In genomic region chr1:23397623-23398022, GRCm38 (mm10) we compare ENCODE assay signal across 8 mouse cellular contexts. TPM values are rescaled to one million over a fixed set of nuclear protein-coding genes. Genes with fewer than 3 reads are reported as not detected.
DNase-seq lines count a peak whose midpoint lies in the region; ATAC-seq and TF ChIP-seq lines count a peak whose summit lies in the region.

Gene Ogfrl1 (minus strand): TSS chr1:23397772.

- H3K27ac ChIP-seq in bone marrow, adult 2 months (ENCODE audit: control insufficient read depth, insufficient read depth, low read depth, low read length, poor library complexity), result no peak within 1 kb of the TSS
- no peak within 1 kb of the TSS; a peak in 1 of 4 replicates for H3K27ac ChIP-seq in heart, embryonic 14.5 days (replicated peaks in 1 of 2; ENCODE audit: control insufficient read depth in 1 of 2, insufficient read depth in 1 of 2, low read depth in 2 of 2, low read length in 2 of 2)
- H3K27ac ChIP-seq in liver, embryonic 14.5 days, result no peak within 1 kb of the TSS

- no peak for TF ChIP-seq CTCF in bone marrow, adult 2 months (IDR thresholded peaks at IDR 0.05; ENCODE audit: control insufficient read depth, insufficient read depth, low read length)
- TF ChIP-seq CTCF in liver, embryonic 14.5 days (IDR thresholded peaks at IDR 0.05; ENCODE audit: low read depth), result no peak

- peak; percentile 15 to 36 for DNase-seq in heart, adult 18-20 months
- no peak for DNase-seq in heart, adult 9 months (ENCODE audit: low spot score in 2 of 2)
- no peak for DNase-seq in liver, embryonic 14.5 days (ENCODE audit: low read depth in 3 of 3, low spot score in 3 of 3)
- no peak for DNase-seq in Muller cell, postnatal 12 days (ENCODE audit: inconsistent ontology term)
- DNase-seq in urinary bladder, adult 18-20 months (ENCODE audit: low spot score in 2 of 2), result no peak
- DNase-seq in spleen, adult 18-20 months, result no peak

- TF ChIP-seq EP300 in liver, embryonic 14.5 days (IDR thresholded peaks at IDR 0.05; ENCODE audit: low read depth), result no peak

- no peaks in the 10 kb centered on the region for H3K36me3 ChIP-seq in heart, embryonic 14.5 days (ENCODE audit: control insufficient read depth, insufficient read depth, low read length)
- H3K36me3 ChIP-seq in liver, embryonic 14.5 days (replicated peaks; ENCODE audit: control insufficient read depth, insufficient read depth, low read depth), result no peaks in the 10 kb centered on the region

- no peak for ATAC-seq in heart, embryonic 14.5 days (ENCODE audit: insufficient number of reproducible peaks, insufficient read depth, low FRiP score, low read depth)
- no peak for ATAC-seq in liver, embryonic 14.5 days (ENCODE audit: insufficient read depth)

- no peaks in the 10 kb centered on the region for H3K27me3 ChIP-seq in heart, embryonic 14.5 days (ENCODE audit: control insufficient read depth, insufficient read depth, low read length)
- H3K27me3 ChIP-seq in liver, embryonic 14.5 days (ENCODE audit: control insufficient read depth, insufficient read depth, low read length), result no peaks in the 10 kb centered on the region

- no peaks in the 10 kb centered on the region for H3K9me3 ChIP-seq in heart, embryonic 14.5 days (ENCODE audit: control insufficient read depth, low read length)
- H3K9me3 ChIP-seq in liver, embryonic 14.5 days (ENCODE audit: control insufficient read depth, low read length), result no peaks in the 10 kb centered on the region

- no peak within 1 kb of the TSS for H3K4me2 ChIP-seq in heart, embryonic 14.5 days (ENCODE audit: low read length)
- peak within 1 kb of the TSS; percentile 16; the same call in 1 of the 2 replicates for H3K4me2 ChIP-seq in liver, embryonic 14.5 days (ENCODE audit: low read depth)

- no peak within 1 kb of the TSS for H3K4me3 ChIP-seq in bone marrow, adult 2 months (replicated peaks; ENCODE audit: control insufficient read depth, low read depth, low read length)
- H3K4me3 ChIP-seq in heart, embryonic 14.5 days (ENCODE audit: control insufficient read depth in 1 of 2, insufficient read depth in 1 of 2, low read depth in 1 of 2, low read length in 2 of 2), result no peak within 1 kb of the TSS
- no peak within 1 kb of the TSS for H3K4me3 ChIP-seq in liver, embryonic 14.5 days (ENCODE audit: insufficient read depth in 1 of 2, low read depth in 2 of 2, low read length in 2 of 2)

- H3K9ac ChIP-seq in heart, embryonic 14.5 days (ENCODE audit: low read length), result no peak within 1 kb of the TSS
- H3K9ac ChIP-seq in liver, embryonic 14.5 days (replicated peaks), result no peak within 1 kb of the TSS

- no peak for TF ChIP-seq POLR2A in bone marrow, adult 2 months (IDR thresholded peaks at IDR 0.05; ENCODE audit: borderline replicate concordance, control insufficient read depth, low read depth, low read length)

- peaks cover 4% of the 10 kb centered on the region for H3K4me1 ChIP-seq in bone marrow, adult 2 months (ENCODE audit: control insufficient read depth, insufficient read depth, low read length)
- H3K4me1 ChIP-seq in heart, embryonic 14.5 days (ENCODE audit: control insufficient read depth in 2 of 2, insufficient read depth in 2 of 2, low read length in 2 of 2), result peaks cover 0 to 8% of the 10 kb centered on the region in 2 experiments; a peak in 3 of 4 replicates
- peaks cover 21 to 30% of the 10 kb centered on the region in 2 experiments for H3K4me1 ChIP-seq in liver, embryonic 14.5 days (replicated peaks; ENCODE audit: control insufficient read depth in 2 of 2, insufficient read depth in 2 of 2, low read length in 1 of 2)

- 19% methylated on average over 4 of the region's 4 CpGs for WGBS in bone marrow, adult 2 months
- 39% methylated on average over 4 of the region's 4 CpGs for WGBS in heart, embryonic 14.5 days
- WGBS in liver, embryonic 14.5 days (ENCODE audit: insufficient replicate concordance), result 33% methylated on average over 4 of the region's 4 CpGs

RNA-seq across cellular contexts. Expression of gene Ogfrl1, which starts in this region (rescaled TPM):
- total RNA-seq in heart, adult 18-20 months (2021), result 10 to 100 TPM; 14.1 to 15.5 TPM
- 23.6 and 37.2 TPM in 2 replicates for polyA plus RNA-seq in bone marrow, adult 2 months (2011; ENCODE audit: insufficient read depth, insufficient read length, low replicate concordance, missing spikeins)
- polyA plus RNA-seq in heart, embryonic 14.5 days (2014; fragmentation: Nextera tagmentation; extraction: Ambion mirVana), result 9.7 and 11.5 TPM in 2 replicates
- 5.2 and 7.4 TPM in 2 replicates for polyA plus RNA-seq in liver, embryonic 14.5 days (2012; rRNA removed)
- 16.5 and 18.0 TPM in 2 replicates for polyA plus RNA-seq in liver, embryonic 14.5 days (2014; fragmentation: Nextera tagmentation; extraction: Ambion mirVana)

Comparison
In these comparisons a context has a peak if more than half of its experiments do, and no peak if none do; other contexts are left out.
1. DNase-seq: peak in heart, adult 18-20 months (2 of 2); none in heart, adult 9 months (0 of 2), liver, embryonic 14.5 days (0 of 3), Muller cell, postnatal 12 days (single experiment), urinary bladder, adult 18-20 months (0 of 2) and spleen, adult 18-20 months (0 of 2).